Mouse (Mus musculus): ENCODE data around the gene Ccnd1. TPM values are rescaled to one million over a fixed set of nuclear protein-coding genes. Genes with fewer than 3 reads are reported as not detected.

Ccnd1 gene
- polyA plus RNA-seq, 1 experiment: 27.7 TPM

DNA sequence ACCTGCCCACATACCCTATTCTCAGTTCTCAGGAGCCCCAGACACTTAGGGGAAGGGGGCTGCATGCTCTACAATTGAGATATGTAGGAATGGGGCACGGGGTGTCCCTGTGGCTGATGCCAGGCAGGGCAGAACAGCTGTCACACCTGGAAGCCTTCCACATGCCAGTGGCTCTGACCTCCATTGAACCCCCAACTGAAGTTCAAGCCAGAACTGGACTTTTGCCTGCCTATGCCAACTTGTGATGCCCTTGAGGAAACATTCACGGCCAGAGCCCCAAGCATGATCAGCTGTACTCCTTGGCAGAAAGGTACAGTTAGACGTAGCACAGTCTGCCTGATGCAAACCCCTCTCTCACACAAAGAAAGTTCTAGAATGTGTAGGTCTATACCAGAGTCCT is 6.4 kb downstream of the Ccnd1 start:
- TF ChIP-seq POLR2A (IDR thresholded peaks at IDR 0.05; ENCODE audit: extremely low read depth, insufficient read depth, low read length) (no peak), CTCF (IDR thresholded peaks at IDR 0.05; ENCODE audit: extremely low read depth, insufficient read depth, low read length) (no peak)
- H3K4me1 ChIP-seq (ENCODE audit: control insufficient read depth, insufficient read depth, low read length): no peaks in the 10 kb centered on the region; the same call in 1 of the 2 replicates
- H3K4me3 ChIP-seq (ENCODE audit: insufficient read depth, low read length): no peak overlapping the region
- H3K27ac ChIP-seq (ENCODE audit: insufficient read depth, low read length): no peak overlapping the region

DNA sequence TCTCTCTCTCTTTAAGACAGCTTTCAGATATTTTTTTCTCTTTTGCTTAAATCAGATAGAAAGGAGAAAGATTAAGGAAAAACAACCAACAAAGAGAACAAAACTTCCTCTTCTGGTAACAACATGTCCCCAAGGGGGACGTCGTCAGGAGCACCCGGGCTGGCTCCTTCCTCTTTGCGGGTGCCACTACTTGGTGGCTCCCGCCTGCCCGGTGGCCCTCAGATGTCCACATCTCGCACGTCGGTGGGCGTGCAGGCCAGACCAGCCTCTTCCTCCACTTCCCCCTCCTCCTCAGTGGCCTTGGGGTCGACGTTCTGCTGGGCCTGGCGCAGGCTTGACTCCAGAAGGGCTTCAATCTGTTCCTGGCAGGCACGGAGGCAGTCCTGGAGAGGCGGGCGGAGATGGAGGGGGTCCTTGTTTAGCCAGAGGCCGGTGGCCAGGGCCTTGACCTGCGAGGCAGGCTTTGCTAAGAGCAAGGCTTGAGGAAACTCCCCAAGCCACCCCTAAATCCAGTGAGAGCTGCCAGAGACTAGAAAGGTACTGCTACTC is 7.3 kb downstream of the Ccnd1 start:
- TF ChIP-seq CTCF (IDR thresholded peaks at IDR 0.05; ENCODE audit: extremely low read depth, insufficient read depth, low read length): no peak
- TF ChIP-seq POLR2A (IDR thresholded peaks at IDR 0.05; ENCODE audit: extremely low read depth, insufficient read depth, low read length): no peak
- Histone ChIP-seq H3K4me3 (ENCODE audit: insufficient read depth, low read length) (no peak overlapping the region), H3K27ac (ENCODE audit: insufficient read depth, low read length) (no peak overlapping the region), H3K4me1 (ENCODE audit: control insufficient read depth, insufficient read depth, low read length) (no peaks in the 10 kb centered on the region; the same call in 1 of the 2 replicates)

DNA sequence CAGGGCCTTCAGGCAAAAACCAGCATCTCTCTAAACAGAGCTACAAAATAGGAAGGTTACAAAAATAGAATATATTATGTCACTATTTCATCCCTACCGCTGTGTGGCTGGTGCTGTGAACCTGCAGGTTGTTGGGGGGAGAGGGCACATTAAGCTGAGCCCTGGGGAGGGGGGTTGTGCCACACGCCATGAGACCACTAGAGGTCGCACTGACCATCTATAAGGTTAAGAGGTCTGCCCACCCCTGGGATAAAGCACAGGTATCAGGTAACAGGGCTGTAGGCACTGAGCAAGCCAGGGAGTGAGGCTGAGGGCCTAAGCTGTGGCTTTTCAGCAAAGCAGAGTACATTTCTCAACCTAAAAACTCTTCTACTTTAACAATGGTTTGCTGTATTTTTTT is 7.9 kb downstream of the Ccnd1 start:
- Histone ChIP-seq H3K4me3 (ENCODE audit: insufficient read depth, low read length) (no peak overlapping the region), H3K27ac (ENCODE audit: insufficient read depth, low read length) (no peak overlapping the region), H3K4me1 (ENCODE audit: control insufficient read depth, insufficient read depth, low read length) (no peaks in the 10 kb centered on the region; the same call in 1 of the 2 replicates)
- TF ChIP-seq POLR2A (IDR thresholded peaks at IDR 0.05; ENCODE audit: extremely low read depth, insufficient read depth, low read length): no peak
- TF ChIP-seq CTCF (IDR thresholded peaks at IDR 0.05; ENCODE audit: extremely low read depth, insufficient read depth, low read length): peak; percentile 27; the same call in 1 of the 2 replicates

DNA sequence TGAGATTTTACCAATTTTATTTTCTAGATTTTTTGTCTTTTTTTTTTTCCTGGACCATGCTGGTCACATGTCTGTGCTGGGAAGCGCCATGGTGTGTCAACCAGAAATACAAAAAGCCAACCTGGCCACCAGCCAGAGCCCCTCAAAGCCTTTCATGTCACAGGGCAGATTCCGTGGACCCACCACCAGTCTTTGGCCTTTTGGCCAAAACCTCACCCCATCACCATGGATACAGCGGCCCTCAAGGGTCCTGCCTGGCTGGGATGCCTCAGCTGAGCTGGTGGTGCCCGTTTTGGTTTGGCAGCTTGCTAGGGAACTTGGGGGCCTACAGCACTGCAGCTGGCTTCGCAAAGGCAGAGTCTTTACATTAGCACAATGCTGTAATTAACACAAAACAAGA is 9.8 kb downstream of the Ccnd1 start:
- Histone ChIP-seq H3K4me3 (ENCODE audit: insufficient read depth, low read length) (no peak overlapping the region), H3K4me1 (ENCODE audit: control insufficient read depth, insufficient read depth, low read length) (no peaks in the 10 kb centered on the region; the same call in 1 of the 2 replicates), H3K27ac (ENCODE audit: insufficient read depth, low read length) (no peak overlapping the region)
- TF ChIP-seq POLR2A (IDR thresholded peaks at IDR 0.05; ENCODE audit: extremely low read depth, insufficient read depth, low read length) (no peak), CTCF (IDR thresholded peaks at IDR 0.05; ENCODE audit: extremely low read depth, insufficient read depth, low read length) (no peak)

DNA sequence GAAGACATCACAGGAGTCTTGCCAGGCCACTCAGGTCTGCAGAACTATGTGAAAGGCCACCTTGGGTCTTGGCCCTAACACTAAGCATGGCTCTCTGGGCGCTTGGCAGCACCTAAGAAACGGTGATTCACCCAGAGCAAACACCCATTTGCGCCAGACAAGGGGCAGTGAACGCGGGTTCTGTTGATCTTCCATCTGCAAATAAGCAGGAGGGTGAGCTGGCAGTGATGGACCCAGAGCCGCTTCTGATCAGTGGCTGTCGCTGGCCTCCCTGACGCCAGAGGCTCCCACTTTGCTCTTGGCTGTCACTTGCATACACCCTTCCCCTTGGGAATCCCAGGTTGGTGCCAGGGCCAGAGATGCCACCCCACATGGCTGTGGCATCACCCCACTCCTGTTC is 10.2 kb downstream of the Ccnd1 start:
- Histone ChIP-seq H3K27ac (ENCODE audit: insufficient read depth, low read length) (no peak overlapping the region), H3K4me1 (ENCODE audit: control insufficient read depth, insufficient read depth, low read length) (no peaks in the 10 kb centered on the region; the same call in 1 of the 2 replicates), H3K4me3 (ENCODE audit: insufficient read depth, low read length) (no peak overlapping the region)
- no peak for TF ChIP-seq CTCF (IDR thresholded peaks at IDR 0.05; ENCODE audit: extremely low read depth, insufficient read depth, low read length)
- no peak for TF ChIP-seq POLR2A (IDR thresholded peaks at IDR 0.05; ENCODE audit: extremely low read depth, insufficient read depth, low read length)

DNA sequence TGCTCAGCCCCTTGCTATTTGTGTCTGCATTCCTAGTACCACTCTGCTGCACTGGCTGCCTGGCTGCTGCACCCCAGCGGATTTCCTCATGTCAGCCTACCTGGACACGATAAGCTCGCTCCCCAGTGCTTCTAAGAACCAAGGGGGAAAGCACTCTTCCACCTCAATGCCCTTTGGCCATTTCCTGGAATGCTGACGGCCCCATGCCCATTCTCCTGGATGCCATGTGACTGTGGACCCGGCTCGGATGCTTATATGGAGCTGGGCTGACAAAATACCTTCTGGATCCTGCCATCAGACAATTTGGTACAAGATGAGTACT is 10.9 kb downstream of the Ccnd1 start:
- no peak for TF ChIP-seq CTCF (IDR thresholded peaks at IDR 0.05; ENCODE audit: extremely low read depth, insufficient read depth, low read length)
- no peak for TF ChIP-seq POLR2A (IDR thresholded peaks at IDR 0.05; ENCODE audit: extremely low read depth, insufficient read depth, low read length)
- Histone ChIP-seq H3K27ac (ENCODE audit: insufficient read depth, low read length) (no peak overlapping the region), H3K4me1 (ENCODE audit: control insufficient read depth, insufficient read depth, low read length) (no peaks in the 10 kb centered on the region; the same call in 1 of the 2 replicates), H3K4me3 (ENCODE audit: insufficient read depth, low read length) (no peak overlapping the region)

DNA sequence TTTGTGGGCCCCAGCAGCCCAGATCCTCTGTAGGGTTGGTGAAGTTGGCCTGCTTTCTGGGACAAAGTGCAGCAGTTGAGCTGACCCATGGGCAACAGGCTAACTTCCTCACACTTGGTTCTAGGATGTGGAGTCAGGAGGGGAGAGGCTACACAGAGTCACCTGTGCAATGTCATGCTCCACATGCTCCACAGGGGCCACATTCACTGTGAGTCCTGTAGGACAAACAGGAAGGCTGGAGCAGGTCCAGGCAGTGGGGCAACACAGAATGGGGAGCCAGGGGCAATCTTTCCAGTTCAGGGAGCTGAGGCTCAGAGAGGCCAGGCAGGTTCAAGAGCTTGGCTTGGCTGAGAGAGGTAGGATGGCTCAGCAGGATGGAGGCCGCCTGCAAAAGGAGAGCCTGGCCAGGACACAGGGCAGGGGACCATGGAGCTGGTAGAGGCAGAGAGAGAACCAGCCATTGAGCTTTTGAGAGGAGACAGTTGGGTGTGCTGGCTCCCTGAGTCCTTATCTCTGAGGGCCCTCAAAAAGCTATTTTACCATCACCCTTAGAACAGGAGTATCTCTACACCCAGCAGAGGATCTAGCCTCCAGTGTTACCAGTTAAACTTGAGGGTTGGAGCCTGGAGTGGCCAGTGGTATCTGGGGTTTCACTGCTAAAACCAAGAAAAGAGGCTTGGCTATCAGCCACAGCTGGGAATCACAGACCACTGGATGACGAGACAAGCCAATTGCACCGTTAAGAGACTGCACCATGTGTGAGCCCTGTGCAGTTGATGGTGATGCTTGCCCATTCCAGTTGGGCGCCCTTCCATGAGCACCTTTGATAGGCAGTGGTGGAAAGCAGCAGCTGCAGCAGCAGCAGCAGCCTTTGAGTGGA is 11.5 kb downstream of the Ccnd1 start:
- Histone ChIP-seq H3K4me3 (ENCODE audit: insufficient read depth, low read length) (no peak overlapping the region), H3K4me1 (ENCODE audit: control insufficient read depth, insufficient read depth, low read length) (no peaks in the 10 kb centered on the region; the same call in 1 of the 2 replicates), H3K27ac (ENCODE audit: insufficient read depth, low read length) (no peak overlapping the region)
- TF ChIP-seq POLR2A (IDR thresholded peaks at IDR 0.05; ENCODE audit: extremely low read depth, insufficient read depth, low read length) (no peak), CTCF (IDR thresholded peaks at IDR 0.05; ENCODE audit: extremely low read depth, insufficient read depth, low read length) (no peak)

DNA sequence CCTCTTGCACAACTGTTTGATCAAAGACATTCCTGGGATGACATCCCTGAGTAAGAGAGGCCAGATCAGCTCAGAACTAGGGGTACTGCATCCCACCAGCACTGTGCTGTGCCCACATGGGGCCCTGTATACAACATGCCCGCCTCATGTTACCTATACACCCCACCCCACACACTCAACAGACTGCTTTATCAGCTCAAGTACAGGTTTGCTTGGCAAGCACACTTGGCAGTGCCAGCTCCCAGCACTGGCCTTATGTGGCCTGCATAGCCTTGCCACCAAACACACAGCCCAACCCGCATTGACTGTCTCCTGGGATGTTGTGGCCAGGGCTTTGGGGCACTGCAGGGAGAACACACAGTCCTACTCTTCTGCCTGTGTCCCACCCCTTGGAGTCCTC is 12.1 kb downstream of the Ccnd1 start:
- H3K4me3 ChIP-seq (ENCODE audit: insufficient read depth, low read length): no peak overlapping the region
- H3K4me1 ChIP-seq (ENCODE audit: control insufficient read depth, insufficient read depth, low read length): no peaks in the 10 kb centered on the region; the same call in 1 of the 2 replicates
- no peak for TF ChIP-seq CTCF (IDR thresholded peaks at IDR 0.05; ENCODE audit: extremely low read depth, insufficient read depth, low read length)
- TF ChIP-seq POLR2A (IDR thresholded peaks at IDR 0.05; ENCODE audit: extremely low read depth, insufficient read depth, low read length): no peak
- no peak overlapping the region for H3K27ac ChIP-seq (ENCODE audit: insufficient read depth, low read length)

DNA sequence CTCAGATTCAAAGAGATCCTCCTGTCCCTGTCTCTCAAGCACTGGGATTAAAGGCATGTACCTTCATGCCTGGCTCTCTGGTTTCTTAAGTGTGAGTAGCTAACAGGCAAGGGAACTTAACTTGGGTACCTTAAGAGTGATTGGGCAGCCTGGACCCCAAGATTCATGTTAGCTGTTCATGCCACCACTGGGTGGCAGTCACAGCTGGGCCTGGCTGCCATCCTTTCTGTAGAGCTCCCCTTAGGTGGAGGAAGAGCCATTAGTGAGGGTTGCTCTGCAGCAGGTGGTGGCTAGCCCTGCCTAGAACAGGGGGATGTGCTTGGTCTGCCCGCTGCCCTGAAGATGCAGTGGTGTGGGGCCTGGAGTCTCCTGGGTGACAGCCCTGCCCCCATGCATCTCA is 20.9 kb downstream of the Ccnd1 start:
- Histone ChIP-seq H3K4me1 (ENCODE audit: control insufficient read depth, insufficient read depth, low read length) (peaks cover 2% of the 10 kb centered on the region; the same call in 1 of the 2 replicates), H3K4me3 (ENCODE audit: insufficient read depth, low read length) (no peak overlapping the region), H3K27ac (ENCODE audit: insufficient read depth, low read length) (no peak overlapping the region)
- TF ChIP-seq POLR2A (IDR thresholded peaks at IDR 0.05; ENCODE audit: extremely low read depth, insufficient read depth, low read length) (no peak), CTCF (IDR thresholded peaks at IDR 0.05; ENCODE audit: extremely low read depth, insufficient read depth, low read length) (peak; percentile 28; the same call in 1 of the 2 replicates)

Data from cortical plate, adult 2 months (tissue).